Mouse (Mus musculus) bone marrow macrophage, adult 2 months (primary cell): ENCODE data around the gene Snhg11.
A peak's percentile ranks its signal among the peaks of the same experiment; 100 is the strongest.

Experiments used
- CTCF ChIP-seq: IDR thresholded peaks from 2 replicates; pipeline ENCODE4 v1.5.1; 2012; ENCODE audit warnings: low read depth, mild to moderate bottlenecking, low read length, moderate library complexity
- POLR2A ChIP-seq: IDR thresholded peaks from 2 replicates; pipeline ENCODE4 v1.6.1; 2012; ENCODE audit warnings: mild to moderate bottlenecking, low read depth, low read length, borderline replicate concordance

- TF ChIP-seq CTCF (peak; percentile 71), POLR2A (no peak)
These were observed 4.1 kb downstream of the Snhg11 start for GRCm38 (mm10) chr2:158379354-158380078.
